Mouse (Mus musculus) T-cell, adult 2 months (primary cell): ENCODE results near the gene 1700034I23Rik.
"Not testable (repeated sequence)": the region's sequence is repeated elsewhere in the genome, so short reads cannot be mapped to it uniquely, and the experiment has no call there.

Experiments
- DNase-seq: peaks from one replicate; pipeline ENCODE4 v3.0.0; 2022; ENCODE audit warnings: low spot score

Gene 1700034I23Rik

DNA sequence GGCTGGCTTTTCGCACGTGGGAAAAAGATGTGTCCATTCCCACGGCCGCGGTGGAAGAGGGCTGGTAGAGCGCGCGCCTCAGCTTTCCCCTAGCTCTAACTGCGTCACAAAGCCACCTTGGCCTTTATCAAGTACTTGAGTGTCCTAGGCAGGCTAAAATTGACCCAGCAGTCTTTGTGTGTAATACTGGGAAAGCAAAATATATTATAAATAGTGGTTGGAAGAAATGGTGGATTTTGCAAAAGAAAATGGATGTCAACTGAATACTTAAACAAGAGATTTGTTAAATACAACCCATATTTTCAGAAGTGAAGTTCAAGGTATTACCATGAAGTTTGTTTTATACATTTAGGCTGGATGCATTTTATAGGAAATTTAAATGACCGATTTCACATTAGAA, at the start of gene 1700034I23Rik:
1700034I23Rik (minus strand) TSS at position 101 of the 400 bp plus-strand sequence.
- not testable (repeated sequence) for DNase-seq

DNA sequence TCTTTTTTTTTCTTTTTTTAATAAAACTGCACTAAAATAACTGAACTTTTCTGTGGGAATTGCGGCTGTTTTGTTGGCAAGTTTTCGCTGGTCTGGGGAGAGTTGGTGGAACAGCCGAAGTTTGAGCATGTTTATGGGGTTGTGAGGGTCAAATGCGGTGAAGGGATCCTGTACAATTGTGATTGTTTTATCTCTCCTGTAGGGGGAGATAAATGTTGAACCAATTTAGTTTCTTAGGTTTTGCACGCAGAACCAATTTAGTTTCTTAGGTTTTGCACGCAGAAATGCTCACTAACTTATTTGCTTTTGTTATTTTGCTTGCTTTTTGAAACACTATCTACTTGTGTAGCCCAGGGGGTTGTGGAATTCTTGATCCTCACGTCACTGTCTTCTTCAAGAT, 49.0 kb upstream of the 1700034I23Rik start:
- DNase-seq: peak; percentile 9

DNA sequence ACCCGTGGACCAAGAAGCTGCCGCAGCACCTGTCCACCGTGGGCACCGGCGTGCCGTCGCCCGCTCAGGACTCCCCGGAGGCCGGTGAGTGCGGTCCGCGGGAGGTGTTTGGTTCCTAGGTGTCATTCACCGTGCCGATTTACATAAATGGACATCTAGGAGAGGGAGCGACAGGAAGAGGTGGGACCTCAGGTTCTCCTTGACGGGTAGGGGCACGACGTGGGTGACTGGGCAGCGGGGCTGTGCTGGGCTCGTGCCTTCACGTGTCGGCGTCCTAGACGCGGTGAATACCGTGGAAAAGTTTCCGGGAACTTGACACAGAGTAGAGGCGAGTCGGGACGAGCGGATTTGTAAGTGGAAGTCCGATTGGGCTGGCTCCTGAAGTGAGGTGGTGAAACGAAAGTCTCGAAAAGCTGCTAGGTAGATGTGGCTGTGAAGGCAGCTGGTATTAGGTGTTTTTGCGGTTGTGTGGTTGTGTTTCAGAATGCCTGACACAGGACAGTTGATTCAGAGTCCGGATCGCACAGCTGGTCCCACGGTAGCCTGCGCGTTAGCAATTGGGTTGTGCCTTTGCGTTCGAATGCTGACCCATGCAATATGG, 48.4 kb upstream of the 1700034I23Rik start:
- peak; percentile 30 for DNase-seq

DNA sequence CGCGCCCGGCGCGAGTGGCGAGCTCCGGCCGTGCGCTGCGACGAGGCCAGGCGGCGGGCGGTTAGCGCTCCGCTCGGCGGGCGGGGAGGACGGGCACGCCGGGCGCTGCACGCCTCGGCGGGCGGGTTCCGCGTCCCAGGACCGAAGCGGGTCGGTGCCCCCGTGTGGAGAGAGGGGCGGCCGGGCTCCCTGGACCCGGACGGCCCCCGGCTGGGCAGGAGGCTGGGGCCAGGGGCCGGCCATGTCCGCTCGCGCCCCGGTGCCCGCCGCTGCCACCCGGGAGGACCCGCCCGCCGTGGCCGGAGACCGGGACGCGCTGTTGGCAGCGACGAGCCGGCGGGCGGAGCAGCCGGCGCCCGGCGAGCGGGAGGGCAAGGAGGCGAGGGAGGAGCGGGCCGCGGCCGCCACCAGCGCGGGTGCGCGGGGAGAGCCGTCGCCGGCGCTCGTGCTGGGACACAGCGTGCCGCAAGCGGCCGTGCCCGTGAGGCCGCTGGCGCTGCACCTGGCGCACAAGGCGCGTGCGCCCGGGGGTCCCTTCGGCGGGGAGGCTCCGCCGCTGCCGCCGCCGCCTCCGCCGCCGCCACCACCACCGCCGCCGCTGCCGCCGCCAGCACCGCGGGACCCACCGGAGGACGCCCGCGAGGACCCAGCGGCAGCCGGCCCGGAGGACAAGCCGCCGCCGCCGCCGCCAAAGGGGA, 47.7 kb upstream of the 1700034I23Rik start:
- DNase-seq: peak; percentile 42

DNA sequence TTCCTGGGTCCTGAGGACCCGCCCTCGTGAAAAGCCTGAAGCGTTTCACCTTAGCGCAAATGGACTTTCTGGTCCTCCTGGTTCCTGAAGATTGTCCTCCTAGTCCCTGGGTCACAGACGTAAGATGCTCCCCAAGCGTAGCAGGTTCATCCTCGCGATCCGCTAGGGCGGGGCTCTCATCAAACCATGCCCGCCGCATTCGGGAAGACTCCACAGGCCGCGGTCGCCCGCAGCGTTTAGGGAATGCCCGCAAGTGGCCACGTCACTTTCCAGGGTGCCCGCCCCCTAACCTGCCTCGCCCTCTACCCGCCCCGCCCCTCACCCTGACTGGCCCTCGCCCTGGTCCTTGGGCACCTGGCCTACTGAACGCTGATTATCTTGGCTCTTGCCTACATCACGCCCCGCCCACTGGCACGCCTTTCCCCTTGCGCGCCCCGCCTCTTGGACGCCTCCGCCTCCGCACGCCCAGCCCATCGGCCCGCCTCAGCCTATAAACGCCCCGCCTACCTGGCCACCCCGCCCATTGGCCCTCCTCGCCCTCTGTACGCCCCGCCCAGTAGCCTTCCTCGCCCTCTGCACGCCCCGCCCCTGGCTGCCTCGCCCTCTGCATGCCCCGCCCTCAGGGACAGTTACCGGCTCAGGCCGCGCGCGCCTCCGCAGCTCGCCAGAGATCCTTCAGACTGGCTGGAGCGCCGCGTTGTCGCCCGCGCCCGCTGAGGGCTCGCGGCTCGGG, 47.0 kb upstream of the 1700034I23Rik start, which contains the start of gene Larp1b:
Larp1b (plus strand) TSS at position 659 of the 733 bp plus-strand sequence.
- peak; percentile 99 for DNase-seq

DNA sequence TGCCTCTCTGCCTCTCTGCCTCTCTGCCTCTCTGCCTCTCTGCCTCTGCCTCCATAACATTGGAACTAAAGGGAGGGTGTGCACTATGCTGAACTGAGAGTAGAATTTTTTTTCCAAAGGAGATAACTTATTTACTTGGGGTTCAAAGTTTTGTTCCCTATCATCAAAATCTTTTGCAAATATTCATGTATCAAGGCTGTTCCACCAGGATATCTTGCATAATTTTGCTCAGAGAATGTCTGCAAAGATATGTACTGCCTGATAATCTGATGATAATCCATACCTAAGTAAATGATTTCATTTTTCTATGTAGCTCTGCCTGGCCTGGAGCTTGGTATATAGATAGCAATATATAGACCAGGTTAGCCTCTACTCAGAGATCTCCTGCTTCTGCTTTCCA, 36.7 kb upstream of the 1700034I23Rik start:
- no peak for DNase-seq

DNA sequence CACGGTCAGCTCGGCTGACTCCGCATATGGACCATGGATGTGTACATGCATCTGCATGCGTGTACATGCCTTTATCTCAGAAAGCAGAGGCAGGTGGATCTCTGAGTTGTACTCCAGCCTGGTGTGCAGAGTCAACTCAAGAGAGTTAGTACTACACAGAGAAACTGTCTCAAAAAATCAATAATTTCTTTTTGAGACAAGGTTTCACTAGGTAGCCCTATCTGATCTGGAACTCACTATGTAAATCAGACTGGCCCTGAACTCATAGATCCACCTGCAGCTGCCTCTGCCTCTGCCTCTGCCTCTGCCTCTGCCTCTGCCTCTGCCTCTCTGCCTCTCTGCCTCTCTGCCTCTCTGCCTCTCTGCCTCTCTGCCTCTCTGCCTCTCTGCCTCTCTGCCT, 36.2 kb upstream of the 1700034I23Rik start:
- no peak for DNase-seq

DNA sequence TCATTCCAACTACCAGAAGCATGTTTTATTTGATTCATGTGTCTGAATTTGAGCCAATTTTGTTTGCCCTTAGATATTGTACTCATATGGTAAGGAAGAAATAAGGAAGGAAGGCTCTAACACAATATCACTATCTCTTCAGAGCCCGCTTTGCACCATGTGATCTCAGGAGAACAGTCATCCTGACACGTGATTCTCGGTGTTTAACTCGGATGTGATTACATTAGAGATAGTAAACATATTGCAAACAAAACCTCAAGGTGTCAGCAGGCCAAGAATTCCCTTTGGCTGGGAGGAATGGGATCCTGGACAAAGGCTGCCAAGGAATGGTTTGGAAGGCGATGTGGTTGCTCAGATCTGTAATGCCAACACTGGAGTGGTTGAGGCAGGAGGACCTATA, 35.8 kb upstream of the 1700034I23Rik start:
- no peak for DNase-seq

DNA sequence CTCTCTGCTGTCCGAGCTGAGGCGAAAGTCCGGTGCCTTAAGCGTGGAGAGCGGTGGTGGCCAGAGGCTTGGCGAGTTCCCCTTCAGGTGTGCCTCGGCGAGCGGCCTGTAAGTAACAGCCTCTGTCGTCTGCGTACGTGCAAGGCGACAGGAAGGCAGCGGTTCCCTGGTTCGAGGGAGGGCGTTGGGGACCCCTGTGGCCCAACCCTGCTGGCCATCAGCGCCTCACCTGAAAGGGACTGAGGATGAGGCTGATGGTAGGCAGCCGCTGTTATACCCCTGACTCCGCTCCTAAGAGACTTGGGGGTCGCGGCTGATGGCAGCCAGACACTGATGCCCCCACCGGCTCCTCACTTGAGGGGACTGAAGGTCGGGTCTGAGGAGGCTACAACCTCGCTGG, 8.0 kb downstream of the 1700034I23Rik start:
- not testable (repeated sequence) for DNase-seq

DNA sequence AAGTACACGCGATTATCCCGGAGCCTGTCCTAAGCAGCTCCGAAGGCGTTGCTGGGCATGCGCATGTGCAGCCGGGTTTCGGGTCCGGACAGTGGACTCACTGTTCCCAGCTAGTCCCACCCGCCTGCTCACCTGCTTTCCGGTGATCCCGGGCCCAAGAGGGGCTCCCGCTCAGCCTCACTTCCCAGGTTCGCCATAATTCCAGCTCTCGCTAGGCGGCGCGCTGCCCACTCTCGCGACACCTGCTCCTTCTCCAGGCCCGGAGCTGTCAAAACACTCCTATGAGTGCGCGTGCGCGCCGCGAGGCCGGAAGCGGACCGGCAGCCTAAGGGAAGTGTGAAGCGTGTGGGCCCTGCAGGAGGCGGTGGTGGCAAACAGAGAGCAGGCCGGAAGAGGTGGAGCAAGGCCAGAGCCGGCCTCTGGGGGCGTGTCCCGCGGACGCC, 8.5 kb downstream of the 1700034I23Rik start:
- DNase-seq: peak; percentile 100

DNA sequence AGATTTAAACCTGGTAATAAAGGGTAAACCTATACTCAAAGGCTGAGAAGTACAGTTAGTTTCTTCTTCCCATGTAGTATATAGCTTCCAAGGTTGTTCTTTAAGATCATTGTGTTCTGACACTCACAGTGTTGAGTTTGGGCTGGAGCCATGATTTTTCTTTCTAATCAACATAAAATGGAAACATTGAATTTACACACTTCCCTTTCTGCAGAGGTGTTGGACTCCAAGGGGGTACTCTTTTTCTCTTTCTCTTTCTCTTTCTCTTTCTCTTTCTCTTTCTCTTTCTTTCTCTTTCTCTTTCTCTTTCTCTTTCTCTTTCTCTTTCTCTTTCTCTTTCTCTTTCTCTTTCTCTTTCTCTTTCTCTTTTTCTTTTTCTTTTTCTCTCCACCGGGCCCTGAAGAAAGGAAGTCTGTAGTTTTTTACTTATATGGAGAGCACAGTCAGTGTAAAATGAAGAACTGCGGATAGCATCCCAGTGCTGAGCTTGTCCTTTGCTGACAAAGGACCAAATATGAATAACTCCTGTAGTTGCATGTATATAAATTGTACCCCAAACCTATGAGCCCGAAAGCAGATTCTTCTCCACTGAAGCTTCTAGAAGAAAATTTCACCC, 49.1 kb downstream of the 1700034I23Rik start:
- DNase-seq: not testable (repeated sequence)
